Mouse (Mus musculus) layer of hippocampus, adult 18-20 months (tissue): ENCODE results near the gene Rmnd5b. TPM values are rescaled to one million over a fixed set of nuclear protein-coding genes. Genes with fewer than 3 reads are reported as not detected.

Experiments
- DNase-seq, 2 experiments: peaks; one replicate each; pipeline ENCODE4 v3.0.0; 2022; ENCODE audit warnings: low spot score in 2 of 2
- total RNA-seq, 2 experiments: library from RNA; stranded (reverse); gene quantifications; 2 replicates each; pipeline ENCODE4 v1.2.3; 2021

Rmnd5b gene
- total RNA-seq, 2 experiments from 2014 or later = 54.3 to 63.1 TPM

- DNase-seq = no peak
These were observed 41.8 kb downstream of the Rmnd5b start for GRCm38 (mm10) chr11:51593849-51594248.

DNA sequence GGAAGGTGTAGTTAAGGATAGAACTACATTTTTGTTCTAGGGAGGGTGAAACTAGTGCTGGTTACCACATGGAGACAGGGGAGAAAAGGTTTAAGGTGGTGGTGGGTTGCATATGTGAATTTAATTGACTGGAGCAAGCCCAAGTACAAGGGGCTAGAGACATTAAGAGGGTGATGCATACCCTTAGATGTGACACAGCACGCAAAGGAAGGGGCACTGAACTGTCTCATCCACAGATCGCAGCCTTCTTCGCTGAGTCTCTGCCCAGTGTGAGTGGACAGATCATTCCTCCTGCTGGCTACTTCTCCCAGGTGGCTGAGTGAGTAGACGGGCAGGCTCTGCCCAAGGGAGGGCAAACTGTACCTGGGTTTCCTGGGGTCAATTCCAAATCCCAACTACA lies 42.3 kb downstream of the Rmnd5b start:
- DNase-seq = no peak

GRCm38 (mm10) chr11:51591915-51592314 lies 43.8 kb downstream of the Rmnd5b start:
- DNase-seq = no peak

DNA sequence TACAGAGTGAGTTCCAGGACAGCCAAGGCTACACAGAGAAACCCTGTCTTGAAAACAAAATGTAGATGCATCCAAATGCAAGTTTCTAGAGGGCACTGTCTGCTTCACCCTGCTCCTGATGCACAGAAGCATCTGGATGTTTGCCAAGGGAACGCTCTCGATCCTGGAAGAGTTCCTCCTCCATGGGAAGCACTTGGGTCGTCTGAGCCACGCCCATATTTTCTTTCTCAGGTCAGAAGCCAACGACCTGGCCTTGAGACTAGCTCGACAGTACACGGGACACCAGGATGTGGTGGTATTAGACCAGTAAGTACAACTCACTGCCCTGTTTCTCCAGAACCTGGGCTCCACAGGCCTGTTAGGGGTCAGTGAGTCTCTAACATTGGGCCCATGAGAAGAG lies 44.5 kb downstream of the Rmnd5b start:
- no peak for DNase-seq

- DNase-seq = no peak
These were observed 45.7 kb downstream of the Rmnd5b start for GRCm38 (mm10) chr11:51590002-51590401.

GRCm38 (mm10) chr11:51588833-51589232 lies 46.9 kb downstream of the Rmnd5b start:
- no peak for DNase-seq

GRCm38 (mm10) chr11:51587059-51587458 lies 48.6 kb downstream of the Rmnd5b start:
- no peak for DNase-seq

DNA sequence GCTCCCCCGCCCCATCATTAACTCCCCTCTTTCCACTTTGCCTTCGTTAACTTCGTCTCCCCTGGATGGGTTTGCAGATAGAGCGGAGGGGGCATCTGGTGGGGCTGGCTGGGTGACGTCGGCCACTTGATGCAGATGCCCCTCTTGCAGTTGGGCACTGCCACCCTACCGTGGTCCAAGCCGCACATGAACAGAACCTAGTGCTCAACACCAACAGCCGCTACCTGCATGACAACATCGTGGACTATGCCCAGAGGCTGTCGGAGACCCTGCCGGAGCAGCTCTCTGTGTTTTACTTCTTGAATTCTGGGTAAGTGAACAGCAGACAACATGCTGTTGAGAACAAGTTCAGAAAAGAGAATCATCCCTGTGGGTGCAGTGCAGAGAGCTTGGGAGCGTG lies 49.3 kb downstream of the Rmnd5b start:
- no peak for DNase-seq

- no peak for DNase-seq
These were observed 50.0 kb downstream of the Rmnd5b start for GRCm38 (mm10) chr11:51585608-51586252.

- DNase-seq = peak; percentile 91 to 95
These were observed 51.1 kb downstream of the Rmnd5b start, which contains the start of gene Phykpl for GRCm38 (mm10) chr11:51584431-51585248. Gene Phykpl (plus strand): TSS chr11:51584757.

- no peak for DNase-seq
These were observed 51.7 kb downstream of the Rmnd5b start for GRCm38 (mm10) chr11:51584057-51584430.

DNA sequence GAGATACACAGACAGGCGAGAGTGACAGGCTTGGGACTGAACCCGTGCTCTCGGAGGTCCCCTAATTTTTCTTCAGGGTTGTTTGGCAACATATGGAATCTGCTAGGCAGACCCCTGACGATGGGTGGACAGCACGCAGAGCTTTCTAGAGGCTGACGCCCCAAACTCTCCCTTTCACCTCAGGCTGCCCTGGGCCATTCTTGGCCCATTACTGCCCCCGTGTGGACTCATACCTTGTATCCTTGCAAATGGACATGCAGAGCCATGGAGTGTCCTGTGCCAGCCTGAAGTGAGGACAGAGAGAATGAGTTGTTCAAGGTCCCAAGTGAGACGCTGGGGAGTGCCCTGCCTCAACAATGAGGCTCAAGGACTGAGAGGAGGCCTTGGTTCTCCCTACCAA lies 53.0 kb downstream of the Rmnd5b start:
- DNase-seq = peak in 1 of 2 experiments; percentile 53

DNA sequence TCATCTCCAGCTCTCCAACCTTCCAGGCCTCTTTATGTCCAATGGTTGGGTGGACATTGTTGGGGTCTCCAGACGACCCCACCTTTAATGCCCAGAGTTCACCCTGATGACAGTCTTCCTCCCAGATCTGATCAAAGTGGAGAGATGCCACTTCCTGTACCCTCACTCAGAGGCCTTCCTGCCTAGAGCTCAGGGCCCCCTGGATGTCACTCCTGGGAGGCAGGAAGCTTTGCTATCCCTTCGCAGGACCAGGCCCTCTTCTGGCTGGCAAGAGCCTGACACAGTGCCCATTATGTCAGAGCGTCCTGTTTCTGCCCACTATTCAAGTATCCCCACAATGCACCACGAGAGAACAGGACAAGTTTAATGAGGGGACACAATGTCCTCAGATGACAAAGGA lies 56.7 kb downstream of the Rmnd5b start:
- DNase-seq = no peak

- no peak for DNase-seq
These were observed 58.1 kb downstream of the Rmnd5b start for GRCm38 (mm10) chr11:51577587-51577986.

- peak in 1 of 2 experiments; percentile 52 for DNase-seq
These were observed 59.2 kb downstream of the Rmnd5b start for GRCm38 (mm10) chr11:51576454-51576853.

Other genes starting within 250 kb of the Rmnd5b start
- gene Phykpl, start 51.1 kb downstream of the Rmnd5b start, total RNA-seq = 1 to 10 TPM; 5.4 to 6.5 TPM
- gene Hnrnpab, start 29.0 kb downstream of the Rmnd5b start, total RNA-seq = 100 to 1,000 TPM; 149 to 157 TPM
- 10 to 100 TPM; 41.5 to 46.1 TPM for gene Nhp2, start 16.2 kb downstream of the Rmnd5b start, total RNA-seq
- 10 to 100 TPM; 14.5 to 18.4 TPM for gene N4bp3, start 14.9 kb upstream of the Rmnd5b start, total RNA-seq
- 1 to 10 TPM; 1.4 to 1.9 TPM for gene D930048N14Rik, start 15.1 kb upstream of the Rmnd5b start, total RNA-seq
- gene 0610009B22Rik, start 53.0 kb upstream of the Rmnd5b start, total RNA-seq = 10 to 100 TPM; 36.9 to 43.3 TPM
- gene Sec24a, start 127.7 kb upstream of the Rmnd5b start, total RNA-seq = 10 to 100 TPM; 17.8 to 19.4 TPM
- 10 to 100 TPM; 64.5 to 65.9 TPM for gene Sar1b, start 127.8 kb upstream of the Rmnd5b start, total RNA-seq
- gene Jade2, start 221.8 kb upstream of the Rmnd5b start, total RNA-seq = 10 to 100 TPM; 54.5 to 60.0 TPM